Mouse (Mus musculus): Measurements from ENCODE around the gene Smyd2. TPM values are rescaled to one million over a fixed set of nuclear protein-coding genes. Genes with fewer than 3 reads are reported as not detected.

Gene Smyd2
- polyA plus RNA-seq, 1 experiment from 2014 or later: 93.1 TPM

GRCm38 (mm10) chr1:189932190-189932589, 10.0 kb upstream of the Smyd2 start:
- Histone ChIP-seq H3K9ac (no peak overlapping the region), H3K4me3 (replicated peaks) (no peak overlapping the region), H3K36me3 (no peaks in the 10 kb centered on the region), H3K27ac (no peak overlapping the region), H3K4me2 (no peak overlapping the region), H3K4me1 (peaks cover 8% of the 10 kb centered on the region; the same call in 1 of the 2 replicates), H3K9me3 (no peaks in the 10 kb centered on the region), H3K27me3 (replicated peaks) (no peaks in the 10 kb centered on the region)
- WGBS: 76% methylated on average over 12 of the region's 12 CpGs
- no peak for ATAC-seq (ENCODE audit: insufficient read depth, low FRiP score, low read depth)

- Histone ChIP-seq H3K9ac (no peak overlapping the region), H3K36me3 (no peaks in the 10 kb centered on the region), H3K4me1 (peaks cover 8% of the 10 kb centered on the region; the same call in 1 of the 2 replicates), H3K9me3 (no peaks in the 10 kb centered on the region), H3K27me3 (replicated peaks) (no peaks in the 10 kb centered on the region), H3K4me2 (no peak overlapping the region), H3K27ac (no peak overlapping the region), H3K4me3 (replicated peaks) (no peak overlapping the region)
- 46% methylated on average over 4 of the region's 4 CpGs for WGBS
- ATAC-seq (ENCODE audit: insufficient read depth, low FRiP score, low read depth): no peak
These were observed 7.7 kb upstream of the Smyd2 start for GRCm38 (mm10) chr1:189929896-189930295.

GRCm38 (mm10) chr1:189927644-189928043, 5.5 kb upstream of the Smyd2 start:
- Histone ChIP-seq H3K4me1 (peaks cover 5% of the 10 kb centered on the region; the same call in 1 of the 2 replicates), H3K27me3 (replicated peaks) (no peaks in the 10 kb centered on the region), H3K9ac (no peak overlapping the region), H3K27ac (no peak overlapping the region), H3K36me3 (no peaks in the 10 kb centered on the region), H3K4me3 (replicated peaks) (no peak overlapping the region), H3K4me2 (no peak overlapping the region), H3K9me3 (no peaks in the 10 kb centered on the region)
- WGBS: 7% methylated on average over 6 of the region's 6 CpGs
- peak; percentile 50; the same call in 1 of the 2 replicates for ATAC-seq (ENCODE audit: insufficient read depth, low FRiP score, low read depth)

GRCm38 (mm10) chr1:189926279-189926678, 4.1 kb upstream of the Smyd2 start:
- Histone ChIP-seq H3K4me3 (replicated peaks) (no peak overlapping the region), H3K36me3 (no peaks in the 10 kb centered on the region), H3K4me2 (no peak overlapping the region), H3K4me1 (peaks cover 11% of the 10 kb centered on the region), H3K27me3 (replicated peaks) (no peaks in the 10 kb centered on the region), H3K9ac (no peak overlapping the region), H3K9me3 (no peaks in the 10 kb centered on the region), H3K27ac (no peak overlapping the region)
- no peak for ATAC-seq (ENCODE audit: insufficient read depth, low FRiP score, low read depth)
- 79% methylated on average over 8 of the region's 8 CpGs for WGBS

- ATAC-seq (ENCODE audit: insufficient read depth, low FRiP score, low read depth): no peak
- no peak overlapping the region for H3K4me3 ChIP-seq (replicated peaks)
- H3K27me3 ChIP-seq (replicated peaks): no peaks in the 10 kb centered on the region
- H3K36me3 ChIP-seq: no peaks in the 10 kb centered on the region
- H3K27ac ChIP-seq: no peak overlapping the region
- peaks cover 18% of the 10 kb centered on the region for H3K4me1 ChIP-seq
- no peaks in the 10 kb centered on the region for H3K9me3 ChIP-seq
- H3K4me2 ChIP-seq: no peak overlapping the region
- H3K9ac ChIP-seq: no peak overlapping the region
- WGBS: 84% methylated on average over 22 of the region's 22 CpGs
These were observed 1.9 kb upstream of the Smyd2 start for GRCm38 (mm10) chr1:189923871-189924568.

GRCm38 (mm10) chr1:189923157-189923556, 994 bp upstream of the Smyd2 start:
- Histone ChIP-seq H3K27ac (no peak overlapping the region), H3K4me2 (no peak overlapping the region), H3K4me1 (peaks cover 18% of the 10 kb centered on the region), H3K27me3 (replicated peaks) (no peaks in the 10 kb centered on the region), H3K9me3 (no peaks in the 10 kb centered on the region), H3K36me3 (no peaks in the 10 kb centered on the region), H3K4me3 (replicated peaks) (no peak overlapping the region), H3K9ac (no peak overlapping the region)
- 88% methylated on average over 4 of the region's 4 CpGs for WGBS
- no peak for ATAC-seq (ENCODE audit: insufficient read depth, low FRiP score, low read depth)

- no peak overlapping the region for H3K27ac ChIP-seq
- peak overlapping the region; percentile 70 for H3K4me3 ChIP-seq (replicated peaks)
- no peaks in the 10 kb centered on the region for H3K9me3 ChIP-seq
- no peak for ATAC-seq (ENCODE audit: insufficient read depth, low FRiP score, low read depth)
- H3K36me3 ChIP-seq: no peaks in the 10 kb centered on the region
- H3K27me3 ChIP-seq (replicated peaks): no peaks in the 10 kb centered on the region
- 22% methylated on average over 9 of the region's 9 CpGs for WGBS
- H3K4me2 ChIP-seq: peak overlapping the region; percentile 88
- H3K4me1 ChIP-seq: peaks cover 18% of the 10 kb centered on the region
- H3K9ac ChIP-seq: peak overlapping the region; percentile 70; the same call in 1 of the 2 replicates
These were observed 558 bp upstream of the Smyd2 start for GRCm38 (mm10) chr1:189922721-189923120.

GRCm38 (mm10) chr1:189921568-189921817, 670 bp downstream of the Smyd2 start:
- H3K4me2 ChIP-seq: peak overlapping the region; percentile 88
- H3K36me3 ChIP-seq: no peaks in the 10 kb centered on the region
- peak overlapping the region; percentile 70 for H3K4me3 ChIP-seq (replicated peaks)
- H3K4me1 ChIP-seq: peaks cover 18% of the 10 kb centered on the region
- H3K9me3 ChIP-seq: no peaks in the 10 kb centered on the region
- 6% methylated on average over 4 of the region's 4 CpGs for WGBS
- peak overlapping the region; percentile 70; the same call in 1 of the 2 replicates for H3K9ac ChIP-seq
- H3K27me3 ChIP-seq (replicated peaks): no peaks in the 10 kb centered on the region
- no peak for ATAC-seq (ENCODE audit: insufficient read depth, low FRiP score, low read depth)
- H3K27ac ChIP-seq: 0 out of 2 replicates have a peak overlapping the region, but pooled peaks have one; percentile 59

- H3K4me1 ChIP-seq: peaks cover 18% of the 10 kb centered on the region
- H3K36me3 ChIP-seq: no peaks in the 10 kb centered on the region
- H3K4me2 ChIP-seq: peak overlapping the region; percentile 88
- no peak overlapping the region for H3K9ac ChIP-seq
- H3K27ac ChIP-seq: 0 out of 2 replicates have a peak overlapping the region, but pooled peaks have one; percentile 59
- 38% methylated on average over 28 of the region's 28 CpGs for WGBS
- peak overlapping the region; percentile 70 for H3K4me3 ChIP-seq (replicated peaks)
- H3K27me3 ChIP-seq (replicated peaks): no peaks in the 10 kb centered on the region
- ATAC-seq (ENCODE audit: insufficient read depth, low FRiP score, low read depth): peak; percentile 20; the same call in 1 of the 2 replicates
- no peaks in the 10 kb centered on the region for H3K9me3 ChIP-seq
These were observed 1.2 kb downstream of the Smyd2 start for GRCm38 (mm10) chr1:189920701-189921567.

- Histone ChIP-seq H3K36me3 (no peaks in the 10 kb centered on the region), H3K27ac (no peak overlapping the region), H3K9ac (no peak overlapping the region), H3K4me3 (replicated peaks) (no peak overlapping the region), H3K27me3 (replicated peaks) (no peaks in the 10 kb centered on the region), H3K4me2 (no peak overlapping the region), H3K9me3 (no peaks in the 10 kb centered on the region), H3K4me1 (peaks cover 18% of the 10 kb centered on the region)
- ATAC-seq (ENCODE audit: insufficient read depth, low FRiP score, low read depth): no peak
- WGBS: 83% methylated on average over 3 of the region's 3 CpGs
These were observed 2.4 kb downstream of the Smyd2 start for GRCm38 (mm10) chr1:189919756-189920155.

- no peak for ATAC-seq (ENCODE audit: insufficient read depth, low FRiP score, low read depth)
- Histone ChIP-seq H3K9me3 (no peaks in the 10 kb centered on the region), H3K27me3 (replicated peaks) (no peaks in the 10 kb centered on the region), H3K36me3 (no peaks in the 10 kb centered on the region), H3K27ac (no peak overlapping the region), H3K4me1 (peaks cover 10% of the 10 kb centered on the region), H3K4me3 (replicated peaks) (no peak overlapping the region), H3K9ac (no peak overlapping the region), H3K4me2 (no peak overlapping the region)
- 61% methylated on average over 4 of the region's 4 CpGs for WGBS
These were observed 5.0 kb downstream of the Smyd2 start for GRCm38 (mm10) chr1:189917126-189917500.

- H3K9ac ChIP-seq: no peak overlapping the region
These were observed 5.6 kb downstream of the Smyd2 start for GRCm38 (mm10) chr1:189916422-189917125.

More at GRCm38 (mm10) chr1:189916422-189917125, 5.6 kb downstream of the Smyd2 start:
- 64% methylated on average over 10 of the region's 10 CpGs for WGBS
- no peak overlapping the region for H3K4me3 ChIP-seq (replicated peaks)
- H3K9me3 ChIP-seq: no peaks in the 10 kb centered on the region
- H3K4me1 ChIP-seq: peaks cover 12% of the 10 kb centered on the region
- no peak overlapping the region for H3K4me2 ChIP-seq
- ATAC-seq (ENCODE audit: insufficient read depth, low FRiP score, low read depth): no peak
- H3K27ac ChIP-seq: no peak overlapping the region
- no peaks in the 10 kb centered on the region for H3K27me3 ChIP-seq (replicated peaks)
- H3K36me3 ChIP-seq: no peaks in the 10 kb centered on the region

All from stomach, embryonic 15.5 days (tissue).